Mouse (Mus musculus) heart, embryonic 15.5 days (tissue): ENCODE measurements around the gene Alg9. TPM values are rescaled to one million over a fixed set of nuclear protein-coding genes. Genes with fewer than 3 reads are reported as not detected.

ENCODE experiments used
- ATAC-seq: fragments of 200-750 bp; cut with Nextera tagmentation; replicated peaks from 2 replicates; pipeline ENCODE4 v1.8.0; 2017; ENCODE audit warnings: low read depth, moderate TSS enrichment; ENCODE audit not compliant: insufficient number of reproducible peaks, insufficient read depth, low FRiP score
- H3K27ac ChIP-seq: fragments of 300-500 bp; sonication (generic); 2 replicates; pipeline ENCODE4 v1.5.1; 2015; ENCODE audit warnings: mild to moderate bottlenecking, inconsistent platforms
- H3K27me3 ChIP-seq: fragments of 300-500 bp; sonication (generic); 2 replicates; pipeline ENCODE4 v1.6.1; 2015; ENCODE audit warnings: inconsistent platforms
- H3K36me3 ChIP-seq: fragments of 300-500 bp; sonication (generic); 2 replicates; pipeline ENCODE4 v1.6.1; 2015; ENCODE audit warnings: mild to moderate bottlenecking, inconsistent platforms
- H3K4me1 ChIP-seq: fragments of 300-500 bp; sonication (generic); replicated peaks from 2 replicates; pipeline ENCODE4 v1.6.1; 2015; ENCODE audit warnings: inconsistent platforms
- H3K4me2 ChIP-seq: fragments of 300-500 bp; sonication (generic); 2 replicates; pipeline ENCODE4 v1.6.1; 2015; ENCODE audit warnings: inconsistent platforms, mild to moderate bottlenecking, moderate library complexity
- H3K4me3 ChIP-seq: fragments of 300-500 bp; sonication (generic); 2 replicates; pipeline ENCODE4 v1.5.1; 2015; ENCODE audit warnings: mild to moderate bottlenecking, inconsistent platforms
- H3K9ac ChIP-seq: fragments of 300-500 bp; sonication (generic); 2 replicates; pipeline ENCODE4 v1.6.1; 2015; ENCODE audit warnings: mild to moderate bottlenecking, inconsistent platforms
- H3K9me3 ChIP-seq: fragments of 300-500 bp; sonication (generic); replicated peaks from 2 replicates; pipeline ENCODE4 v1.6.1; 2016; ENCODE audit warnings: inconsistent platforms
- WGBS: fragments of 180-500 bp; shearing (Covaris S2); methylation state at CpG from one replicate; pipeline ENCODE4 v1.1.7; 2015; ENCODE audit warnings: mixed read lengths; 5-methylcytosine and 5-hydroxymethylcytosine counted together
- polyA plus RNA-seq: library from polyadenylated mRNA; unstranded; fragments of >200 nt; fragmentation: Nextera tagmentation; extraction: Ambion mirVana; gene quantifications from 2 replicates; pipeline ENCODE4 v1.2.1, GENCODE M21; 2015

Alg9 gene
- polyA plus RNA-seq, 1 experiment from 2014 or later: 20.7 TPM

GRCm38 (mm10) chr9:50797641-50798040 lies 22.8 kb downstream of the Alg9 start:
- Histone ChIP-seq H3K4me2 (no peak overlapping the region), H3K36me3 (peaks cover 20% of the 10 kb centered on the region), H3K9ac (no peak overlapping the region), H3K4me1 (no peaks in the 10 kb centered on the region), H3K4me3 (no peak overlapping the region), H3K9me3 (no peaks in the 10 kb centered on the region), H3K27ac (no peak overlapping the region), H3K27me3 (no peaks in the 10 kb centered on the region)
- WGBS: 94% methylated on average over 7 of the region's 7 CpGs
- no peak for ATAC-seq

- ATAC-seq: no peak
- Histone ChIP-seq H3K36me3 (peaks cover 24% of the 10 kb centered on the region), H3K9ac (no peak overlapping the region), H3K27ac (no peak overlapping the region), H3K4me3 (no peak overlapping the region), H3K27me3 (no peaks in the 10 kb centered on the region), H3K4me1 (no peaks in the 10 kb centered on the region), H3K9me3 (no peaks in the 10 kb centered on the region), H3K4me2 (no peak overlapping the region)
- 84% methylated on average over 5 of the region's 5 CpGs for WGBS
Measured at GRCm38 (mm10) chr9:50798368-50798767, 23.5 kb downstream of the Alg9 start.

GRCm38 (mm10) chr9:50800985-50801384 lies 26.2 kb downstream of the Alg9 start:
- 63% methylated on average over 2 of the region's 2 CpGs for WGBS
- Histone ChIP-seq H3K4me1 (no peaks in the 10 kb centered on the region), H3K36me3 (peaks cover 40% of the 10 kb centered on the region), H3K9me3 (no peaks in the 10 kb centered on the region), H3K4me3 (no peak overlapping the region), H3K27ac (no peak overlapping the region), H3K27me3 (no peaks in the 10 kb centered on the region), H3K9ac (no peak overlapping the region), H3K4me2 (no peak overlapping the region)
- no peak for ATAC-seq

- Histone ChIP-seq H3K9me3 (no peaks in the 10 kb centered on the region), H3K4me2 (no peak overlapping the region), H3K36me3 (peaks cover 48% of the 10 kb centered on the region), H3K27ac (no peak overlapping the region), H3K9ac (no peak overlapping the region), H3K27me3 (no peaks in the 10 kb centered on the region), H3K4me3 (no peak overlapping the region), H3K4me1 (no peaks in the 10 kb centered on the region)
- WGBS: 82% methylated on average over 7 of the region's 7 CpGs
- no peak for ATAC-seq
Measured at GRCm38 (mm10) chr9:50803055-50803671, 28.3 kb downstream of the Alg9 start.

GRCm38 (mm10) chr9:50808471-50808870 lies 33.7 kb downstream of the Alg9 start:
- H3K4me3 ChIP-seq: no peak overlapping the region
- no peak overlapping the region for H3K4me2 ChIP-seq
- 79% methylated on average over 6 of the region's 6 CpGs for WGBS
- no peaks in the 10 kb centered on the region for H3K27me3 ChIP-seq
- no peaks in the 10 kb centered on the region for H3K4me1 ChIP-seq
- H3K9me3 ChIP-seq: no peaks in the 10 kb centered on the region
- peaks cover 37% of the 10 kb centered on the region for H3K36me3 ChIP-seq
- H3K27ac ChIP-seq: no peak overlapping the region
- no peak overlapping the region for H3K9ac ChIP-seq
- no peak for ATAC-seq

- H3K36me3 ChIP-seq: peaks cover 38% of the 10 kb centered on the region
- no peak overlapping the region for H3K27ac ChIP-seq
- no peak for ATAC-seq
- WGBS: 90% methylated on average over 13 of the region's 13 CpGs
- no peaks in the 10 kb centered on the region for H3K9me3 ChIP-seq
- no peak overlapping the region for H3K4me3 ChIP-seq
- H3K4me2 ChIP-seq: no peak overlapping the region
- no peaks in the 10 kb centered on the region for H3K27me3 ChIP-seq
- H3K4me1 ChIP-seq: no peaks in the 10 kb centered on the region
- H3K9ac ChIP-seq: no peak overlapping the region
Measured at GRCm38 (mm10) chr9:50809146-50809545, 34.3 kb downstream of the Alg9 start.

GRCm38 (mm10) chr9:50811187-50811586 lies 36.4 kb downstream of the Alg9 start:
- H3K27me3 ChIP-seq: no peaks in the 10 kb centered on the region
- no peak overlapping the region for H3K4me3 ChIP-seq
- H3K4me2 ChIP-seq: no peak overlapping the region
- H3K9me3 ChIP-seq: no peaks in the 10 kb centered on the region
- peaks cover 31% of the 10 kb centered on the region for H3K36me3 ChIP-seq
- H3K27ac ChIP-seq: no peak overlapping the region
- WGBS: 68% methylated on average over 7 of the region's 7 CpGs
- H3K4me1 ChIP-seq: no peaks in the 10 kb centered on the region
- no peak for ATAC-seq
- H3K9ac ChIP-seq: no peak overlapping the region

- no peaks in the 10 kb centered on the region for H3K4me1 ChIP-seq
- peaks cover 31% of the 10 kb centered on the region for H3K36me3 ChIP-seq
- H3K4me3 ChIP-seq: no peak overlapping the region
- no peaks in the 10 kb centered on the region for H3K27me3 ChIP-seq
- H3K9me3 ChIP-seq: no peaks in the 10 kb centered on the region
- H3K9ac ChIP-seq: no peak overlapping the region
- ATAC-seq: no peak
- WGBS: 79% methylated on average over 2 of the region's 2 CpGs
- H3K4me2 ChIP-seq: no peak overlapping the region
- H3K27ac ChIP-seq: no peak overlapping the region
Measured at GRCm38 (mm10) chr9:50811746-50812145, 36.9 kb downstream of the Alg9 start.

GRCm38 (mm10) chr9:50813796-50814195 lies 39.0 kb downstream of the Alg9 start:
- 88% methylated on average over 5 of the region's 5 CpGs for WGBS
- Histone ChIP-seq H3K9me3 (no peaks in the 10 kb centered on the region), H3K27ac (no peak overlapping the region), H3K4me3 (no peak overlapping the region), H3K4me1 (no peaks in the 10 kb centered on the region), H3K4me2 (no peak overlapping the region), H3K9ac (no peak overlapping the region), H3K27me3 (no peaks in the 10 kb centered on the region), H3K36me3 (peaks cover 37% of the 10 kb centered on the region)
- no peak for ATAC-seq

GRCm38 (mm10) chr9:50815666-50816065 lies 40.8 kb downstream of the Alg9 start:
- Histone ChIP-seq H3K9me3 (no peaks in the 10 kb centered on the region), H3K27ac (no peak overlapping the region), H3K4me1 (no peaks in the 10 kb centered on the region), H3K9ac (no peak overlapping the region), H3K4me3 (no peak overlapping the region), H3K27me3 (no peaks in the 10 kb centered on the region), H3K36me3 (peaks cover 25% of the 10 kb centered on the region), H3K4me2 (no peak overlapping the region)
- no peak for ATAC-seq
- WGBS: 94% methylated on average over 4 of the region's 4 CpGs

GRCm38 (mm10) chr9:50816512-50816911 lies 41.7 kb downstream of the Alg9 start:
- Histone ChIP-seq H3K27me3 (no peaks in the 10 kb centered on the region), H3K36me3 (peaks cover 25% of the 10 kb centered on the region), H3K27ac (no peak overlapping the region), H3K4me3 (no peak overlapping the region), H3K9ac (no peak overlapping the region), H3K4me1 (no peaks in the 10 kb centered on the region), H3K9me3 (no peaks in the 10 kb centered on the region), H3K4me2 (no peak overlapping the region)
- 84% methylated on average over 1 of the region's 1 CpGs for WGBS
- ATAC-seq: no peak

GRCm38 (mm10) chr9:50818050-50818449 lies 43.2 kb downstream of the Alg9 start:
- Histone ChIP-seq H3K36me3 (peaks cover 25% of the 10 kb centered on the region), H3K27me3 (no peaks in the 10 kb centered on the region), H3K4me1 (no peaks in the 10 kb centered on the region), H3K9me3 (no peaks in the 10 kb centered on the region), H3K4me2 (no peak overlapping the region), H3K27ac (no peak overlapping the region), H3K4me3 (no peak overlapping the region), H3K9ac (no peak overlapping the region)
- WGBS: 80% methylated on average over 6 of the region's 6 CpGs
- ATAC-seq: no peak
